Mouse (Mus musculus) MEL (cell line): ENCODE data around the gene Pcif1. TPM values are rescaled to one million over a fixed set of nuclear protein-coding genes. Genes with fewer than 3 reads are reported as not detected.

Experiments used
- DNase-seq: peaks from one replicate; pipeline ENCODE4 v3.0.0; 2011; ENCODE audit warnings: low read depth, low spot score
- H3K27ac ChIP-seq: 2 replicates; pipeline ENCODE4 v1.5.1; 2012; ENCODE audit warnings: low read depth, mild to moderate bottlenecking, control low read depth, low read length, moderate library complexity; ENCODE audit not compliant: control insufficient read depth
- H3K27me3 ChIP-seq, 2 experiments: fragments of 150-350 bp in 1 of 2; sonication (generic) in 1 of 2; 2 replicates each; pipeline ENCODE4 v1.6.1; 2012; ENCODE audit warnings: low read length in 2 of 2, mild to moderate bottlenecking in 2 of 2, improper control_type of control experiment in 1 of 2, moderate library complexity in 1 of 2; ENCODE audit not compliant: insufficient read depth in 2 of 2, control insufficient read depth in 1 of 2
- H3K36me3 ChIP-seq, 2 experiments: 2 replicates each; pipeline ENCODE4 v1.6.1; 2012 to 2014; ENCODE audit warnings: low read length in 2 of 2, improper control_type of control experiment in 1 of 2, inconsistent platforms in 1 of 2, mild to moderate bottlenecking in 1 of 2; ENCODE audit not compliant: insufficient read depth in 2 of 2, control insufficient read depth in 1 of 2
- H3K4me1 ChIP-seq, 2 experiments: fragments of 150-350 bp in 1 of 2; sonication (generic) in 1 of 2; 2 replicates each; pipeline ENCODE4 v1.6.1; 2012; ENCODE audit warnings: low read length in 2 of 2, improper control_type of control experiment in 1 of 2, mild to moderate bottlenecking in 1 of 2; ENCODE audit not compliant: insufficient read depth in 2 of 2, control insufficient read depth in 1 of 2
- H3K4me3 ChIP-seq, 2 experiments: fragments of 150-350 bp in 1 of 2; sonication (generic) in 1 of 2; 2 replicates each; pipeline ENCODE4 v1.5.1; 2012; ENCODE audit warnings: low read depth in 2 of 2, low read length in 2 of 2, mild to moderate bottlenecking in 2 of 2, moderate library complexity in 2 of 2, control low read depth in 1 of 2, improper control_type of control experiment in 1 of 2; ENCODE audit not compliant: control insufficient read depth in 1 of 2, insufficient read depth in 1 of 2
- H3K79me2 ChIP-seq: 2 replicates; pipeline ENCODE4 v1.6.1; 2012; ENCODE audit warnings: mild to moderate bottlenecking, low read length, moderate library complexity; ENCODE audit not compliant: control insufficient read depth, poor library complexity, insufficient read depth
- H3K9ac ChIP-seq: 2 replicates; pipeline ENCODE4 v1.6.1; 2012; ENCODE audit warnings: low read depth, mild to moderate bottlenecking, control low read depth, low read length, moderate library complexity; ENCODE audit not compliant: control insufficient read depth, poor library complexity, severe bottlenecking
- H3K9me3 ChIP-seq: fragments of 150-350 bp; sonication (generic); replicated peaks from 2 replicates; pipeline ENCODE4 v1.6.1; 2012; ENCODE audit warnings: mild to moderate bottlenecking, low read length, improper control_type of control experiment, moderate library complexity; ENCODE audit not compliant: insufficient read depth
- BHLHE40 ChIP-seq: IDR thresholded peaks from 2 replicates; pipeline ENCODE4 v1.6.1; 2012; ENCODE audit warnings: low read depth, mild to moderate bottlenecking, inconsistent platforms, low read length, improper control_type of control experiment, borderline replicate concordance
- CHD1 ChIP-seq: IDR thresholded peaks from 2 replicates; pipeline ENCODE4 v1.6.1; 2012; ENCODE audit warnings: low read depth, mild to moderate bottlenecking, inconsistent platforms, low read length, improper control_type of control experiment
- CTCF ChIP-seq, 3 experiments: IDR thresholded peaks in 2 of 3; conservative IDR thresholded peaks in 1 of 3; 2 replicates each; pipeline ENCODE4 v1.5.1; 2011 to 2012; ENCODE audit warnings: low read length in 3 of 3, low read depth in 2 of 3, mild to moderate bottlenecking in 2 of 3, improper control_type of control experiment in 1 of 3, inconsistent platforms in 1 of 3, mixed read lengths in 1 of 3, moderate library complexity in 1 of 3; ENCODE audit not compliant: control insufficient read depth in 1 of 3, insufficient read depth in 1 of 3, poor library complexity in 1 of 3, severe bottlenecking in 1 of 3
- E2F4 ChIP-seq: IDR thresholded peaks from 2 replicates; pipeline ENCODE4 v1.6.1; 2011; ENCODE audit warnings: low read depth, low read length, improper control_type of control experiment, borderline replicate concordance
- ELF1 ChIP-seq: IDR thresholded peaks from 2 replicates; pipeline ENCODE4 v1.6.1; 2014; ENCODE audit warnings: low read depth, mild to moderate bottlenecking, inconsistent platforms, low read length, improper control_type of control experiment, moderate library complexity
- EP300 ChIP-seq, 2 experiments: IDR thresholded peaks; 2 replicates each; pipeline ENCODE4 v1.6.1; 2011; ENCODE audit warnings: improper control_type of control experiment in 2 of 2, low read length in 2 of 2, low read depth in 1 of 2, mild to moderate bottlenecking in 1 of 2
- MAFK ChIP-seq: IDR thresholded peaks from 2 replicates; pipeline ENCODE4 v1.6.1; 2011; ENCODE audit warnings: low read depth, mild to moderate bottlenecking, low read length, improper control_type of control experiment, borderline replicate concordance
- MAX ChIP-seq: IDR thresholded peaks from 2 replicates; pipeline ENCODE4 v1.6.1; 2011; ENCODE audit warnings: low read length, improper control_type of control experiment
- MYC ChIP-seq: IDR thresholded peaks from 2 replicates; pipeline ENCODE4 v1.6.1; 2011; ENCODE audit warnings: low read depth, mild to moderate bottlenecking, low read length, improper control_type of control experiment, moderate library complexity
- POLR2AphosphoS5 ChIP-seq: IDR thresholded peaks from 2 replicates; pipeline ENCODE4 v1.6.1; 2012; ENCODE audit warnings: low read depth, borderline replicate concordance, mild to moderate bottlenecking, inconsistent platforms, low read length, moderate library complexity, mixed read lengths
- RAD21 ChIP-seq: IDR thresholded peaks from 2 replicates; pipeline ENCODE4 v1.6.1; 2011; ENCODE audit warnings: mild to moderate bottlenecking, low read depth, low read length, improper control_type of control experiment
- TAL1 ChIP-seq: IDR thresholded peaks from 2 replicates; pipeline ENCODE4 v1.6.1; 2012; ENCODE audit warnings: mild to moderate bottlenecking, inconsistent platforms, low read length, moderate library complexity, mixed read lengths
- TBP ChIP-seq: IDR thresholded peaks from 2 replicates; pipeline ENCODE4 v1.8.0; 2011; ENCODE audit warnings: low read depth, low read length, improper control_type of control experiment
- TCF12 ChIP-seq: IDR thresholded peaks from 2 replicates; pipeline ENCODE4 v1.6.1; 2014; ENCODE audit warnings: low read depth, mild to moderate bottlenecking, inconsistent platforms, low read length, improper control_type of control experiment, moderate library complexity
- USF2 ChIP-seq, 2 experiments: IDR thresholded peaks; 2 replicates each; pipeline ENCODE4 v1.6.1; 2011 to 2012; ENCODE audit warnings: improper control_type of control experiment in 2 of 2, low read length in 2 of 2, borderline replicate concordance in 1 of 2, inconsistent platforms in 1 of 2, low read depth in 1 of 2, mild to moderate bottlenecking in 1 of 2; ENCODE audit not compliant: insufficient read depth in 1 of 2
- ZNF384 ChIP-seq: IDR thresholded peaks from 2 replicates; pipeline ENCODE4 v1.6.1; 2012; ENCODE audit warnings: low read depth, mild to moderate bottlenecking, inconsistent platforms, low read length, improper control_type of control experiment
- polyA plus RNA-seq, 2 experiments: library from polyadenylated mRNA; stranded (reverse) in 1 of 2; unstranded in 1 of 2; fragments of >175 nt in 1 of 2; fragments of >200 nt in 1 of 2; gene quantifications; 2 replicates each; pipeline versions ENCODE4 v1.2.1 to v1.2.4; 2012; ENCODE audit warnings: low replicate concordance in 2 of 2, low read depth in 1 of 2; ENCODE audit not compliant: insufficient read length in 2 of 2, insufficient read depth in 1 of 2, missing spikeins in 1 of 2
- total RNA-seq: library from RNA; depleted of rRNA; stranded (reverse); fragments of 300-350 nt; gene quantifications from 2 replicates; pipeline ENCODE4 v1.2.3, GENCODE M21; 2012

The Pcif1 gene
- total and polyA plus RNA-seq, 3 experiments: 46.8 to 118 TPM; not detected in 1

- TF ChIP-seq POLR2AphosphoS5 (no peak), TAL1 (no peak), MAX (peak; percentile 32; the same call in 1 of the 2 replicates), ZNF384 (peak; percentile 92), ELF1 (no peak), MAFK (no peak), TCF12 (peak; percentile 6; the same call in 1 of the 2 replicates), TBP (peak; percentile 44; the same call in 1 of the 2 replicates), E2F4 (no peak), USF2 (IDR thresholded peaks at IDR 0.05; ENCODE audit: borderline replicate concordance in 1 of 2, insufficient read depth in 1 of 2, low read depth in 1 of 2, low read length in 2 of 2) (no peak), BHLHE40 (peak; percentile 49; the same call in 1 of the 2 replicates), EP300 (IDR thresholded peaks at IDR 0.05; ENCODE audit: low read depth in 1 of 2, low read length in 2 of 2) (peak; percentile 18 to 35; a peak in 2 of 4 replicates), CHD1 (no peak), MYC (no peak)
These were observed 12.2 kb upstream of the Pcif1 start (continued) for GRCm38 (mm10) chr2:164866741-164867551.

DNA sequence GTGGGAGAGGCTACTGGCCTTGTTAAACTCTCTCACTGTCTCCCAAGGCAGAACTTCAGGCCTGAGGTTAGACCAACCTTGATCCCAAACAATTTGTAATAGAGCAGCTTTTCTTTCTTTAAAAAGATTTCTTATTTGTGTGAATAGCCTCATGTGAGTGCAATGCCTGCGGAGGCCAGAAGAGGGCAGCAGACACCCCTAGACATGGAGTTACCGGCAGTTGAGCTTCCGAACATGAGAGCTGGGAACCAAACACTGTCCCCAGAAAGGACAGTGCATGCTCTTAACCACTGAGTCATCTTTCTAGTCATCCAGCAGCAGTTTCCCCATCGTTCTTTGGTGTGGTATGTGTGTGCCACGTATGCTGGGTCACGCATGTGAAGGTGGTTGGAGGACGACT is 11.5 kb upstream of the Pcif1 start:
- Histone ChIP-seq H3K9me3 (no peaks in the 10 kb centered on the region), H3K36me3 (peaks cover 0 to 13% of the 10 kb centered on the region in 2 experiments; a peak in 2 of 4 replicates), H3K79me2 (no peaks in the 10 kb centered on the region), H3K27me3 (no peaks in the 10 kb centered on the region), H3K9ac (0 out of 2 replicates have a peak overlapping the region, but pooled peaks have one; percentile 61), H3K4me3 (no peak overlapping the region), H3K4me1 (peaks cover 26 to 33% of the 10 kb centered on the region in 2 experiments), H3K27ac (peak overlapping the region; percentile 92)
- DNase-seq: peak; percentile 80
- TF ChIP-seq CTCF (IDR thresholded peaks at IDR 0.05 in 2 of 3, conservative IDR thresholded peaks at IDR 0.05 in 1 of 3; ENCODE audit: control insufficient read depth in 1 of 3, insufficient read depth in 1 of 3, low read depth in 2 of 3, low read length in 3 of 3, poor library complexity in 1 of 3, severe bottlenecking in 1 of 3) (peak; percentile 64 to 87 (median 84)), RAD21 (peak; percentile 31), EP300 (IDR thresholded peaks at IDR 0.05; ENCODE audit: low read depth in 1 of 2, low read length in 2 of 2) (no peak), TCF12 (0 out of 2 replicates have a peak, but pooled peaks have one; percentile 3)
